Mouse (Mus musculus): ENCODE measurements around the gene Zcchc10.

DNA sequence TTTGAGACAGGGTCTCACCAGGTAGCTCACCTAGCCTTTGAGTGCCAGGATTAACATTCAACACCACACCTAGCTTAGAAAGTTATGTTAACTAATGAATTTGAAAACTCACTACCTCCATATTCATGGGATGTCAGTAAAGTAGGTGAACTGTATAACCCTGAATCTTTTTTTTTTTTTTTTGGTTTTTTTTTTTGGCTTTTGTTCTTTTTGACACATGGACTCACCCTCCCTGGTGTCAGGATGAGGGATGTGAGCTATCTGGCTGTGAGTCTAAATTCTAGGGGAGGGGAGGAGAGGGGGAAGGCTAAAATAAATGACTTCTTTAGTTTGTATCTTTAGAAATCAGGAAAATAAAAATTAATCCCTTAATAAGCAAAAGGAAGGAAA lies 11.7 kb downstream of the Zcchc10 start:
- TF ChIP-seq POLR2A (IDR thresholded peaks at IDR 0.05; ENCODE audit: insufficient read depth, low read depth, low read length) (no peak), CTCF (IDR thresholded peaks at IDR 0.05) (no peak), EP300 (IDR thresholded peaks at IDR 0.05; ENCODE audit: insufficient read depth, low read depth, low read length) (no peak)
